Comparison of ENCODE assay signal across 18 mouse cellular contexts in the genomic region with DNA sequence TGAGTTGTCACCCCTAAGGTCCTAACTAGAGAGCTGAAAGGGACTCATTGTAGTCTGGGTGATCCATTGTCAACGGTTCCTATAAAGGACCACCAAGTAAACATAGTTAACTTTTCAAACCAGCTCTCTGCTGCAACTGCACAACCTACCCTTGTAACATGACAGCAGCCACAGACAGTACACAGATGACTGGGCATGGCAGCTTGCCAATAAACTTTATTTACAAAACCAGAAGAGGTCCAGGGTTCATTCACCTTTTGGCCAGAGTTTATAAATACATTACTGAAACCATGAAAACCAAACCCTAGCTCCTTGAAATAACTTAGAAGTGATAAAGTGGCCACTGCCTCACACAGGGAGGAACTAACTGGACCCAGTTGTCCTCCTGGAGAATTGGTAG.
DNase-seq lines count a peak whose midpoint lies in the region; ATAC-seq and TF ChIP-seq lines count a peak whose summit lies in the region.
"Had no signal": no experiment of that assay in that cellular context is flagged by ENCODE, and none has a peak within 500 bp of the region (broad histone marks: within the 10 kb centered on the region; RNA-seq: fewer than 3 reads in every experiment).

No protein-coding gene starts in this region.

- no peaks in the 10 kb centered on the region for H3K36me3 ChIP-seq in heart, adult 2 months (ENCODE audit: control insufficient read depth, insufficient read depth, low read length)
- H3K36me3 ChIP-seq in liver, embryonic 15.5 days (replicated peaks): no peaks in the 10 kb centered on the region
- H3K36me3 ChIP-seq in liver, embryonic 11.5 days (ENCODE audit: control insufficient read depth, insufficient read depth, low read length): no peaks in the 10 kb centered on the region
- H3K36me3 ChIP-seq in liver, postnatal 0 days (replicated peaks; ENCODE audit: insufficient read depth, low read length): no peaks in the 10 kb centered on the region
- H3K36me3 ChIP-seq: embryonic facial prominence, embryonic 12.5 days; forebrain, embryonic 10.5 days; limb, embryonic 10.5 days; midbrain, embryonic 12.5 days had no signal

- H3K4me1 ChIP-seq in heart, adult 2 months (ENCODE audit: control insufficient read depth, insufficient read depth, low read length): no peaks in the 10 kb centered on the region
- peaks cover 8% of the 10 kb centered on the region for H3K4me1 ChIP-seq in liver, embryonic 15.5 days (replicated peaks)
- H3K4me1 ChIP-seq in liver, embryonic 11.5 days (replicated peaks; ENCODE audit: control insufficient read depth, insufficient read depth, low read length): no peaks in the 10 kb centered on the region; the same call in 1 of the 2 replicates
- H3K4me1 ChIP-seq in liver, postnatal 0 days (ENCODE audit: insufficient read depth): no peaks in the 10 kb centered on the region
- H3K4me1 ChIP-seq: embryonic facial prominence, embryonic 12.5 days; forebrain, embryonic 10.5 days; limb, embryonic 10.5 days; midbrain, embryonic 12.5 days had no signal

- H3K27ac ChIP-seq in heart, adult 2 months: no peak overlapping the region
- no peak overlapping the region for H3K27ac ChIP-seq in liver, embryonic 15.5 days (replicated peaks)
- no peak overlapping the region for H3K27ac ChIP-seq in liver, embryonic 11.5 days (ENCODE audit: low read depth, low read length)
- peak overlapping the region; percentile 29; the same call in 1 of the 2 replicates for H3K27ac ChIP-seq in liver, postnatal 0 days (ENCODE audit: low read depth)
- H3K27ac ChIP-seq: embryonic facial prominence, embryonic 12.5 days; forebrain, embryonic 10.5 days; limb, embryonic 10.5 days; midbrain, embryonic 12.5 days had no signal

- no peaks in the 10 kb centered on the region for H3K27me3 ChIP-seq in heart, adult 2 months (ENCODE audit: control insufficient read depth, insufficient read depth, low read length)
- peaks cover 13% of the 10 kb centered on the region; the same call in 1 of the 2 replicates for H3K27me3 ChIP-seq in liver, embryonic 15.5 days
- H3K27me3 ChIP-seq in liver, embryonic 11.5 days (replicated peaks; ENCODE audit: control insufficient read depth, insufficient read depth, low read length): peaks cover 13% of the 10 kb centered on the region
- peaks cover 3% of the 10 kb centered on the region; the same call in 1 of the 2 replicates for H3K27me3 ChIP-seq in liver, postnatal 0 days (ENCODE audit: insufficient read depth, low read length)
- H3K27me3 ChIP-seq: embryonic facial prominence, embryonic 12.5 days had no signal

- DNase-seq in heart, adult 11 months: peak; percentile 80
- DNase-seq in heart, adult 2 months: no peak
- DNase-seq in liver, embryonic 11.5 days (ENCODE audit: low spot score): no peak
- peak; percentile 34 for DNase-seq in Muller cell, postnatal 12 days (ENCODE audit: inconsistent ontology term)
- no peak for DNase-seq in liver, postnatal 0 days
- no peak for DNase-seq in gastrocnemius, postnatal 36 days
- DNase-seq in right cerebral cortex, adult 18-20 months: no peak
- DNase-seq: adrenal gland, postnatal 10 days; cerebellum, postnatal 14 days; layer of hippocampus, adult 9-11 months; right cerebral cortex, postnatal 14 days had no signal

- no peaks in the 10 kb centered on the region for H3K9me3 ChIP-seq in liver, embryonic 15.5 days (replicated peaks)
- no peaks in the 10 kb centered on the region for H3K9me3 ChIP-seq in liver, embryonic 11.5 days (ENCODE audit: control insufficient read depth, low read length)
- H3K9me3 ChIP-seq in liver, postnatal 0 days (ENCODE audit: low read length): no peaks in the 10 kb centered on the region
- H3K9me3 ChIP-seq: embryonic facial prominence, embryonic 12.5 days; forebrain, embryonic 10.5 days; limb, embryonic 10.5 days; midbrain, embryonic 12.5 days had no signal

- no peak for TF ChIP-seq CTCF in heart, adult 2 months (IDR thresholded peaks at IDR 0.05)
- no peak for TF ChIP-seq CTCF in liver, postnatal 0 days (IDR thresholded peaks at IDR 0.05; ENCODE audit: low read depth)

- intact Hi-C loops in heart, adult 2 months (cut with DNase I): no loop called here
- intact Hi-C loops in gastrocnemius, postnatal 36 days (cut with DNase I): no loop called here

- no peak for TF ChIP-seq POLR2A in heart, adult 2 months (IDR thresholded peaks at IDR 0.05; ENCODE audit: insufficient read depth, low read depth, low read length)

- WGBS in heart, adult 2 months: 50% methylated on average over 1 of the region's 1 CpGs
- 43% methylated on average over 1 of the region's 1 CpGs for WGBS in liver, embryonic 15.5 days (ENCODE audit: insufficient replicate concordance)
- WGBS in liver, embryonic 11.5 days: 64% methylated on average over 1 of the region's 1 CpGs
- 38% methylated on average over 1 of the region's 1 CpGs for WGBS in liver, postnatal 0 days (ENCODE audit: insufficient replicate concordance)

- H3K9ac ChIP-seq in heart, adult 2 months (ENCODE audit: low read depth, low read length): no peak overlapping the region
- no peak overlapping the region for H3K9ac ChIP-seq in liver, embryonic 15.5 days
- H3K9ac ChIP-seq in liver, embryonic 11.5 days (ENCODE audit: low read depth, low read length): no peak overlapping the region
- no peak overlapping the region for H3K9ac ChIP-seq in liver, postnatal 0 days (replicated peaks)
- H3K9ac ChIP-seq: embryonic facial prominence, embryonic 12.5 days; midbrain, embryonic 12.5 days had no signal

- no peak overlapping the region for H3K4me3 ChIP-seq in heart, adult 2 months
- H3K4me3 ChIP-seq in liver, embryonic 15.5 days (replicated peaks): no peak overlapping the region
- H3K4me3 ChIP-seq in liver, embryonic 11.5 days (ENCODE audit: low read depth, low read length): no peak overlapping the region
- no peak overlapping the region for H3K4me3 ChIP-seq in liver, postnatal 0 days (ENCODE audit: low read depth, low read length)
- H3K4me3 ChIP-seq: embryonic facial prominence, embryonic 12.5 days; forebrain, embryonic 10.5 days; limb, embryonic 10.5 days; midbrain, embryonic 12.5 days; myocyte had no signal

- no peak overlapping the region for H3K4me2 ChIP-seq in liver, embryonic 15.5 days
- no peak overlapping the region for H3K4me2 ChIP-seq in liver, embryonic 11.5 days
- H3K4me2 ChIP-seq in liver, postnatal 0 days (ENCODE audit: low read depth, low read length): no peak overlapping the region
- H3K4me2 ChIP-seq: embryonic facial prominence, embryonic 12.5 days; midbrain, embryonic 12.5 days had no signal

- ATAC-seq in liver, embryonic 15.5 days (ENCODE audit: insufficient read depth): peak; percentile 49; the same call in 1 of the 2 replicates
- no peak for ATAC-seq in liver, embryonic 11.5 days (replicated peaks; ENCODE audit: low FRiP score)
- ATAC-seq in liver, postnatal 0 days: peak; percentile 83
- ATAC-seq: intestine, embryonic 16.5 days had no signal

- no peak for TF ChIP-seq EP300 in heart, adult 2 months (IDR thresholded peaks at IDR 0.05; ENCODE audit: insufficient read depth, low read depth, low read length)
- no peak for TF ChIP-seq EP300 in liver, postnatal 0 days (IDR thresholded peaks at IDR 0.05; ENCODE audit: low read depth)

- H3K79me2 ChIP-seq in heart, adult 2 months (replicated peaks; ENCODE audit: control insufficient read depth, insufficient read depth, low read length): no peaks in the 10 kb centered on the region

Comparison
In these comparisons a context has a peak if more than half of its experiments do, and no peak if none do; other contexts are left out.
1. DNase-seq: peak in heart, adult 11 months (single experiment) and Muller cell, postnatal 12 days (single experiment); none in heart, adult 2 months (0 of 2), liver, embryonic 11.5 days (single experiment), liver, postnatal 0 days (single experiment), gastrocnemius, postnatal 36 days (0 of 2) and right cerebral cortex, adult 18-20 months (single experiment).